Mouse (Mus musculus): Measurements from ENCODE around the gene Prss2. TPM values are rescaled to one million over a fixed set of nuclear protein-coding genes. Genes with fewer than 3 reads are reported as not detected.

Gene Prss2
- polyA plus RNA-seq, 1 experiment from 2014 or later = not detected

DNA sequence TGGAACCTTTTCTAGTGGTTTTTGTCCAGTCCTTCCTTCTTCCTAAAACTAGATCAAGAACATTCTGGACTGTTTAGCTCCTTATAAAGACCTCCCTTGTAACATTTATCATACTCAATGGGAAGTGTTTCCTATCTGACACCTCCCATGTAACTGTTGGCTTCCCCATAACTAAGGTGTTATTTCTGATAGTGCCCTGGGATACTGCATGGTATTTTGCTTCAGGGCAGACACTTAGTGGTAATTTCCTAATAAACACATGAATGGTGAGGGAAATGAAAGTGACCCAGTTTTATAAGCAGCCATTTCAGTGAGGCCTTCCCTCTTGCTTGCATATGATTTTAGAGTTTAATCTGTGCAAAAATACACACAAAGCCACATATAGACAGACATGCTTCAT is 19.2 kb downstream of the Prss2 start:
- H3K4me3 ChIP-seq = no peak overlapping the region
- H3K36me3 ChIP-seq = no peaks in the 10 kb centered on the region

DNA sequence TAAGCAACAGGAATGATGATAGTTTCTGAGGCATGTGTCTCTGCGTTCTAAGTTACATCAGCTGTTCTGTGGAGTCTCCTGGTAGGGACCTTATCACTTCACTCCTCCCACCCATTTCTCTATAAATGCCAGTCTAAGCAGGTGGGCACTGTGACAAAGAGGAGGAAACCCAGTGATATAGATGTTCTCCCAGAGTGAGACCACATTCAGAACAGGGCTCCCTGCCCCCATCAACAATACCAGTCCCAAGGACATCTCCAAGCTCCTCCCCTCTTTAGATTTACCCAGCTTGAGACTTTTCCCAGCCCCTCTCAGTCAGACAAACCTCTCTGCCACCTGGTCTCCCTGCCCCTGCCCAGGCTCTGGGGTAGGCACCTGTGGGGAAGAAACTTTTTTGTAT is 20.2 kb downstream of the Prss2 start:
- no peaks in the 10 kb centered on the region for H3K36me3 ChIP-seq
- H3K9ac ChIP-seq = no peak overlapping the region
- peaks cover 31% of the 10 kb centered on the region for H3K27me3 ChIP-seq
- WGBS = 81% methylated on average over 1 of the region's 1 CpGs
- no peak for ATAC-seq (ENCODE audit: insufficient number of reproducible peaks, insufficient read depth, low FRiP score, low TSS enrichment, low read depth)
- H3K4me2 ChIP-seq = no peak overlapping the region
- H3K9me3 ChIP-seq = no peaks in the 10 kb centered on the region
- H3K4me3 ChIP-seq = no peak overlapping the region
- no peak overlapping the region for H3K27ac ChIP-seq
- H3K4me1 ChIP-seq = no peaks in the 10 kb centered on the region

More for the DNA sequence above, 19.2 kb downstream of the Prss2 start:
- H3K27me3 ChIP-seq = peaks cover 31% of the 10 kb centered on the region
- no peak overlapping the region for H3K9ac ChIP-seq
- H3K9me3 ChIP-seq = no peaks in the 10 kb centered on the region
- H3K4me1 ChIP-seq = no peaks in the 10 kb centered on the region
- no peak overlapping the region for H3K4me2 ChIP-seq
- no peak overlapping the region for H3K27ac ChIP-seq
- ATAC-seq (ENCODE audit: insufficient number of reproducible peaks, insufficient read depth, low FRiP score, low TSS enrichment, low read depth) = no peak

DNA sequence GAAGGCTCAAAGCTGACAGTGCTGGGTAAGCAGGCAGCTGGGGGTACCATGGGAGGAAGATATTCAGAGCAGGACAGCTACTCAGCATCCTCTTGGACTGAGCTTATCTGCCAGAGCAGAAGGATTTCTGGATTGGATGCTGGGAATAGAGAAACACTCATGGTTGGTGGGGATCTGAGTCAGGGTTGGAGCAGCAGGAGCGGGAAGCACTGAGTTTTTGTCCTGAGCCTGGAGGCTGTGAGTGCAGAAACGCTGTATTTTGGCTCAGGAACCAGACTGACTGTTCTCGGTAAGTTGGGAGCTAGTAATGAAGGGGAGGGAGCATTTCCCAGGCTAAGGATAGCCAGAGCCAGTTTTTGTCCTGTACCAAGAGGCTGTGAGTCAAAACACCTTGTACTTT is 21.4 kb downstream of the Prss2 start:
- Histone ChIP-seq H3K27ac (no peak overlapping the region), H3K27me3 (peaks cover 31% of the 10 kb centered on the region), H3K4me2 (peak overlapping the region; percentile 64), H3K4me1 (no peaks in the 10 kb centered on the region), H3K9ac (no peak overlapping the region), H3K9me3 (no peaks in the 10 kb centered on the region), H3K36me3 (no peaks in the 10 kb centered on the region), H3K4me3 (peak overlapping the region; percentile 32)
- no peak for ATAC-seq (ENCODE audit: insufficient number of reproducible peaks, insufficient read depth, low FRiP score, low TSS enrichment, low read depth)
- 15% methylated on average over 3 of the region's 3 CpGs for WGBS

DNA sequence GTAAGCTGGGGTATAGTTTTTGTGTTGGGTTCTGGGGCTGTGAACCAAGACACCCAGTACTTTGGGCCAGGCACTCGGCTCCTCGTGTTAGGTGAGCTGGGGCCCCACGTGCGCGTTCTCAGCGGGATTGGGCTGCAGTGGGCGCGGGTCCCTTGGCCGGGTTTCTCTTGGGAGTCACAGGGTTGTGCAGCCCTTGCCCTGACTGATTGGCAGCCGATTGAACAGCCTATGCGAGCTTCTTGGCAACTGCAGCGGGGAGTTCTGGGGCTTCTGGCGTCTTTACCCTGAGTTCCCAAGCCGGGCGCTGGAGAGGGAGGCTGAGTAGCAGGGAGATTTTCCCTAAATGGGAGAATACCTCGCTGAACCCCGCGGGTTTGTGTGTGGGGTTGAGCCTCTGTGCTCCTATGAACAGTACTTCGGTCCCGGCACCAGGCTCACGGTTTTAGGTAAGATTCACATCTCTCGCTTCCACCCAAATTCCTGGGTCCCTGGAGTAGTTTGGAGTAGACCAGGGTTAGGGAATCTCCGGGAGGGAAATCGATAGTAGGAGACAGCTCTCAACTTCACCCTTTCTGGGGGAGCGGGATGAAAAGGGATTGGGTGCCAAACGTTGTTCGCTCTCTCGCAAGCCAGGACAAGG is 21.9 kb downstream of the Prss2 start:
- Histone ChIP-seq H3K27ac (no peak overlapping the region), H3K4me3 (peak overlapping the region; percentile 32), H3K9ac (peak overlapping the region; percentile 52; the same call in 1 of the 2 replicates), H3K9me3 (no peaks in the 10 kb centered on the region), H3K4me1 (no peaks in the 10 kb centered on the region), H3K36me3 (no peaks in the 10 kb centered on the region), H3K4me2 (peak overlapping the region; percentile 64), H3K27me3 (peaks cover 31% of the 10 kb centered on the region)
- WGBS = 5% methylated on average over 28 of the region's 28 CpGs
- no peak for ATAC-seq (ENCODE audit: insufficient number of reproducible peaks, insufficient read depth, low FRiP score, low TSS enrichment, low read depth)

DNA sequence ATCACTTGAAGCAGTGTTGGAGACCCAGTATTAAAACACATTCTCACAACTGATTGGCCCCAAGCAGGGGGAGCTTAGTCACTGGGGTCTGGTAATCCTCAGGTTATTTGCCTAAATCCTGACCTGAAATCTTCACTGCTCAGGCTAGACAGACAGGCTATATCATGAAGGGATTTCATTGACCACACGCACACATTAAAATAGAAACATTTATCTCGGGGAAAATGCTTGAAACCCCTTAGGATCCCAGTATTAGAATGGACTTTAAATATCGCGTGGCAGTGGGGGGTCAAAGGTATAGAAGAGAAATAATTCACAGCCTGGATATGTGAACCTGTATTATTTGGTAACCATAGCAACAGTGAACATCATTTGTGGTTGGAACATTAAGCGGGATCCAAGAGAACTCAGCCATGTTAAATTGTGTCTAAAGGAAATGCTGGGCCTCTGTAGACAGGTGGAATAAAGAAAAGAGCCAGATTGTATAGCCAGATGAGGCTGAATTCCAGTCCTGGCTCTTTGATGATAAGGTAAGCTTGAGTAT is 22.9 kb downstream of the Prss2 start:
- H3K4me2 ChIP-seq = no peak overlapping the region; the same call in 1 of the 2 replicates

DNA sequence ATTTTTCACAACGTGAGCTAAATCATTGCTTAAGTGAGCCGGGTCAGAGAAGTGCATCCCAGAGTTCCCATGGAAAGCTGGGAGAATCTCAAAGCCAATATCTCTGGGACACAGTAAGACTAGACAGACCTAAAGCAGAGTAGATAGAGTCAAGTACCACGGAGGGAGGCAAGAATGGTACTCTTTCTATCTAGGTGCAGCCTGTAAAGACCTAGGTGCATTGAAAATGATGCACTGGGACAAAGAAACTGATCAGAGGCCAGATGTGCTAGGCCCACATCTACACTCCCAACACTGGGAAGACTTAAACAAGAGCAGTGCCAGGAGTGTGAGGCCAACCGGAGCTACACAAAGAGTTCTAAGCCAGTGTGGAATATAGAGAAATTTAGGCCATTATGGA is 23.7 kb downstream of the Prss2 start:
- Histone ChIP-seq H3K9me3 (no peaks in the 10 kb centered on the region), H3K4me1 (no peaks in the 10 kb centered on the region), H3K27ac (no peak overlapping the region), H3K36me3 (no peaks in the 10 kb centered on the region), H3K4me2 (no peak overlapping the region), H3K27me3 (peaks cover 31% of the 10 kb centered on the region), H3K4me3 (no peak overlapping the region), H3K9ac (no peak overlapping the region)
- no peak for ATAC-seq (ENCODE audit: insufficient number of reproducible peaks, insufficient read depth, low FRiP score, low TSS enrichment, low read depth)
- 86% methylated on average over 4 of the region's 4 CpGs for WGBS

More for the DNA sequence above, 22.9 kb downstream of the Prss2 start:
- peaks cover 31% of the 10 kb centered on the region for H3K27me3 ChIP-seq
- H3K4me3 ChIP-seq = no peak overlapping the region
- no peak overlapping the region for H3K9ac ChIP-seq
- no peak for ATAC-seq (ENCODE audit: insufficient number of reproducible peaks, insufficient read depth, low FRiP score, low TSS enrichment, low read depth)
- H3K4me1 ChIP-seq = no peaks in the 10 kb centered on the region
- whole genome bisulfite sequencing = 76% methylated on average over 5 of the region's 5 CpGs
- no peaks in the 10 kb centered on the region for H3K36me3 ChIP-seq
- H3K9me3 ChIP-seq = no peaks in the 10 kb centered on the region
- H3K27ac ChIP-seq = no peak overlapping the region

DNA sequence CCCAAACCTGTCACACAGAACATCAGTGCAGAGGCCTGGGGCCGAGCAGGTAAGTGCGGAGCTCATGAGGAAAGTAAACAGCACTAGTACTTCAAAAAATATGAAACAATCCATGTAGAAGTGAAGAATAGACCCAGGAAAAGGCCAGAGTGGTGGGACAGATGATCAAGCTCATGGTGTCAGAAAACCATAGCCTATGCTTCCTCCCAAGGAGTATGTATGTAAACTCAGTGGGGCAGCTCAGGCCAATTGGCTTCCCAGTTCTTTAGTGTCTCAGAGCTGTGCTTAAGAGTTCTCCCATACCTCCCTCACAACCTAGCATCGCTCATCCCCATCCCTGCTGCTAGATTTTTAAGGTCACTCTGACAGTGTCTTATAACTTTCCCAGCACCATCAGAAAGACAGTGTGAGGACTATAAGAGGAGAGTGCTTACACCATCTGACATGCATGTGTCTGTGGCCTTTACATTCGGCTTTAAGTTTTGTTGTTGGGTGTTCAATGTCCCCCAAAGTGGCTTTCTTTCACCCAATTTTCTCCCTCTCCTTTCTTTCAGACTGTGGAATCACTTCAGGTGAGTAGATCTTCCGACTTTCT is 25.6 kb downstream of the Prss2 start:
- ATAC-seq (ENCODE audit: insufficient number of reproducible peaks, insufficient read depth, low FRiP score, low TSS enrichment, low read depth) = no peak
- WGBS = 89% methylated on average over 5 of the region's 5 CpGs

DNA sequence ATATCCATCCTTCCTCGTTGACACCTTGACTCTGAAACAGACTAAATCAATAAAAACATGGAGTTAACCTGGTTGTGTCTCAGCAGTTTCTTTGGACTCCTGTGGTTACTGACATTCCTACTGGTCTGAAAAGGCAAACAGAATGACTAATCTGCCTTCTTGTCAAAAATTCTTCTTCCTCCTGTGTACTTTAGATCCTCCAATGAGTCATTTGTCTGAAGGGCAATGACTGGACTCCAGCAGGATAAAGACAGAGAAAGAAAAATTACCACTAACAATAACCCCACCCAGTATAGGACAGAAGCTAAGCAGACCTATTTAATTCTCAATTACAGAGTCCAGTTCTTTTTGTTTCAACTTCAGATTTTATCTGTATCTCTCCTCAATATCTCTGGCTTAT is 26.7 kb downstream of the Prss2 start:
- no peaks in the 10 kb centered on the region for H3K36me3 ChIP-seq
- H3K9ac ChIP-seq = no peak overlapping the region
- H3K9me3 ChIP-seq = no peaks in the 10 kb centered on the region
- H3K4me2 ChIP-seq = no peak overlapping the region
- H3K27ac ChIP-seq = no peak overlapping the region
- no peak overlapping the region for H3K4me3 ChIP-seq
- no peak for ATAC-seq (ENCODE audit: insufficient number of reproducible peaks, insufficient read depth, low FRiP score, low TSS enrichment, low read depth)
- H3K27me3 ChIP-seq = peaks cover 15% of the 10 kb centered on the region
- WGBS = 53% methylated on average over 1 of the region's 1 CpGs
- no peaks in the 10 kb centered on the region for H3K4me1 ChIP-seq

More for the DNA sequence above, 25.6 kb downstream of the Prss2 start:
- Histone ChIP-seq H3K27ac (no peak overlapping the region), H3K36me3 (no peaks in the 10 kb centered on the region), H3K9ac (no peak overlapping the region), H3K4me3 (no peak overlapping the region), H3K9me3 (no peaks in the 10 kb centered on the region), H3K4me2 (no peak overlapping the region), H3K4me1 (no peaks in the 10 kb centered on the region), H3K27me3 (peaks cover 24% of the 10 kb centered on the region)

DNA sequence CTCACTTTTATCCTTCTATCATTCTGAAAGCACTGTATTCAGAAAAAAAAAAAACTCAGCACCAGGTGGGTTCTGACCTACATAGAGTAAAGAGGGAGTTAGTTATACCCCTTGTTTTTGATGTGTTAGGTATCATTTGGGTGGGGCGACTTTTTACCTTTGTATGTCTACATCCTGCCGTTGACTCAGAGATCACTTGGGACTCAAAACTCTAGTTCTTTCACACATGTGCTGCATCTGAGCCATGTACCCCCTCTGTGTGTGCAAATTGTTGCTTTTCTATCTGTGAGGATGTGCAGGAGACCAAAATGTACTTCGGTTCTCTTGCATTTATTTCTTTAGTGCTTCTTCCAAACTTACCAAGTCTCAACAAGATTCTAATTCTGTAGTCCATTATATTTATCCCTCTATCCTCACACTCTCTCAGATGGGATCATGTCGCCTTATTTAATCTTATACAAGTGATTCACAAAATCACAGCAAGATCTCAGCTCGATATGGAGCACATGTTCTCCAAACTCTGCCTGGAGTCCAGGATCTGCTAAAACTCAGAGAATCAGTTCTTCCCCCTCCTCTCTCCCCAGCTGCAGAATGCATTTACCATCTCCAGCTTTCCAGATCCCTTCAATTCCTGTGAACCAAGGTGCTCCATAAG is 31.9 kb downstream of the Prss2 start:
- Histone ChIP-seq H3K4me3 (no peak overlapping the region), H3K9ac (no peak overlapping the region), H3K9me3 (no peaks in the 10 kb centered on the region), H3K27ac (no peak overlapping the region), H3K4me2 (no peak overlapping the region), H3K4me1 (no peaks in the 10 kb centered on the region), H3K36me3 (no peaks in the 10 kb centered on the region), H3K27me3 (no peaks in the 10 kb centered on the region)
- no peak for ATAC-seq (ENCODE audit: insufficient number of reproducible peaks, insufficient read depth, low FRiP score, low TSS enrichment, low read depth)
- 81% methylated on average over 5 of the region's 5 CpGs for WGBS

DNA sequence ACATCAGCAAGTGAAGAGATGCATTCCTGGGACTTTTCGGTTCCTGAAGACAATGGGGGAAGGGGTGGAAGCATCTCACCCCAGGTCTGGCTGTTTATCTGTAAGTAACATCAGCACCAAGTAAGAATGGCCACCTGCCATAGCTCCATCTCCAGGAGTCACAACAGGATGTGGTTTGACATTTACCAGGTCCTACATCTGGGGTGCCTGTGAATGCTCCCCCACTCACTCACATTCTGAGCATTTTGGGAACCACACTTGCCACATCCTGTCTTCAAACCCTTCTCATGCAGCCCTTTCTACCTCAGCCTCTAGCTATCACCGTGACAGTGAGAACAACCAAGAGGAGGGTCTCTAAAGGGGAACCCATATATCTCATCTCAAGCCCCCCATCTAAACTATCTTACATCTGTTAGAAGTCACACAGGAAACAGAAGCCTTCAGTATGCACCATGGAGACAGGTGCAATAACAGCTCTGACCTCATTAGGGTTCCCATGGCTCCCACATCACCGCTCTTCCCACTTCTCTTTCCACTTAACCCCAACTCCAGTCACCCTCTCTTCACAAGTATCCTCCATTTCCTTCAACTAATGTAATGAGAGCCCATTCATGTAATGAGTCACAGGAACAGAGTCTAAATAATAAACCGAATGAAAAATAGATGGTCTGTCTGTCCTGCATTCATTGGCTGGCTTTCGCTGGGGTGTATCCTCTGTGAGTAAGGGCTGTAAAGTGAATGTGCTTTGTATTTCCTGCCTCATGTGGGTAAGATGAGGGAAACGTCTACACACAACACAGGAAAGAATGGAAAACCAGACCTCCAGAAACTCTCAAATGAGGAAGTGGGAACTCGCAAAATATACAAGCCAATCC is 32.9 kb downstream of the Prss2 start:
- Histone ChIP-seq H3K4me3 (no peak overlapping the region), H3K27ac (no peak overlapping the region), H3K4me1 (no peaks in the 10 kb centered on the region), H3K27me3 (no peaks in the 10 kb centered on the region), H3K4me2 (no peak overlapping the region), H3K36me3 (no peaks in the 10 kb centered on the region), H3K9ac (no peak overlapping the region), H3K9me3 (no peaks in the 10 kb centered on the region)
- ATAC-seq (ENCODE audit: insufficient number of reproducible peaks, insufficient read depth, low FRiP score, low TSS enrichment, low read depth) = no peak
- 74% methylated on average over 7 of the region's 7 CpGs for WGBS

DNA sequence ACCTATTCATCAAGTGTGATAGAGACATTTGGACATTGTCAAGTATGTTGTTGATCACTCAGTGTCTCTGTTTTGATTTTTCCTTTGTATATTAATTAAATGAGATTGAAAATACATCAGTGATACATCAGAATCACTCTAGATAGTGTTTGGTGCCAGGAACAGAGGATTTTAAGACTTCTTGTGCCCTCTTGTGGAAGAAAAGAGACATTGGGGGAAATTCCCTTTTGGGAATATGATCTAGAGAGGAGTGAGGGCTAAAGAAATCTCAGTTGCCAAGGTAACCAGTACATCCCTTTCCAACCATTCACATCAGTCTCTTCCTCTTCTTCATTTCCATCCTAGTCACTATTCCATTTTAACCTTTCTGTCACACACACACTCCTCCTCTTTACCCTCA is 34.8 kb downstream of the Prss2 start:
- H3K9ac ChIP-seq = no peak overlapping the region
- H3K27ac ChIP-seq = no peak overlapping the region
- no peak for ATAC-seq (ENCODE audit: insufficient number of reproducible peaks, insufficient read depth, low FRiP score, low TSS enrichment, low read depth)
- no peaks in the 10 kb centered on the region for H3K4me1 ChIP-seq
- H3K4me3 ChIP-seq = no peak overlapping the region
- H3K4me2 ChIP-seq = no peak overlapping the region
- H3K36me3 ChIP-seq = no peaks in the 10 kb centered on the region
- no peaks in the 10 kb centered on the region for H3K27me3 ChIP-seq
- H3K9me3 ChIP-seq = no peaks in the 10 kb centered on the region
